In genomic region chr5:36483203-36484101, GRCm38 (mm10) we compare ENCODE assay signal across 7 mouse cellular contexts. TPM values are rescaled to one million over a fixed set of nuclear protein-coding genes. Genes with fewer than 3 reads are reported as not detected.
DNase-seq lines count a peak whose midpoint lies in the region; ATAC-seq lines count a peak whose summit lies in the region.

No protein-coding gene starts in this region.

- no peak overlapping the region for H3K27ac ChIP-seq in embryonic facial prominence, embryonic 12.5 days
- H3K27ac ChIP-seq in heart, embryonic 11.5 days (ENCODE audit: low read depth, low read length), result peak overlapping the region; percentile 46; the same call in 1 of the 2 replicates

- H3K36me3 ChIP-seq in embryonic facial prominence, embryonic 12.5 days, result no peaks in the 10 kb centered on the region
- H3K36me3 ChIP-seq in heart, embryonic 11.5 days (ENCODE audit: control insufficient read depth, insufficient read depth, low read length), result no peaks in the 10 kb centered on the region; the same call in 1 of the 2 replicates

- H3K4me3 ChIP-seq in embryonic facial prominence, embryonic 12.5 days, result peak overlapping the region; percentile 89
- H3K4me3 ChIP-seq in heart, embryonic 11.5 days (ENCODE audit: low read depth, low read length), result peak overlapping the region; percentile 99

- H3K4me1 ChIP-seq in embryonic facial prominence, embryonic 12.5 days, result peaks cover 24% of the 10 kb centered on the region
- H3K4me1 ChIP-seq in heart, embryonic 11.5 days (ENCODE audit: control insufficient read depth, insufficient read depth, low read length), result peaks cover 30% of the 10 kb centered on the region

- ATAC-seq in embryonic facial prominence, embryonic 12.5 days (ENCODE audit: insufficient number of reproducible peaks, insufficient read depth, low FRiP score, low TSS enrichment), result 0 out of 2 replicates have a peak, but pooled peaks have one; percentile 6
- peak; percentile 1; the same call in 1 of the 2 replicates for ATAC-seq in heart, embryonic 11.5 days (replicated peaks; ENCODE audit: insufficient number of reproducible peaks, low FRiP score, low TSS enrichment)

- peak; percentile 68 for DNase-seq in CD4-positive helper T cell, adult 2 months (ENCODE audit: low read depth, low spot score)
- DNase-seq in ZHBTc4 (ENCODE audit: low read depth, low spot score), result peak; percentile 62
- DNase-seq in kidney, postnatal 4 days, result peak; percentile 63 to 77
- peak; percentile 50 for DNase-seq in lung, postnatal 14 days
- peak; percentile 53 for DNase-seq in right cerebral cortex, postnatal 4 days

- 1% methylated on average over 54 of the region's 58 CpGs for WGBS in embryonic facial prominence, embryonic 12.5 days
- WGBS in heart, embryonic 11.5 days (ENCODE audit: insufficient replicate concordance), result 2% methylated on average over 58 of the region's 58 CpGs

- H3K4me2 ChIP-seq in embryonic facial prominence, embryonic 12.5 days (replicated peaks), result peak overlapping the region; percentile 94
- H3K4me2 ChIP-seq in heart, embryonic 11.5 days, result peak overlapping the region; percentile 99

- H3K9ac ChIP-seq in embryonic facial prominence, embryonic 12.5 days, result peak overlapping the region; percentile 84
- H3K9ac ChIP-seq in heart, embryonic 11.5 days (ENCODE audit: low read depth, low read length), result peak overlapping the region; percentile 94

- H3K9me3 ChIP-seq in embryonic facial prominence, embryonic 12.5 days, result no peaks in the 10 kb centered on the region
- H3K9me3 ChIP-seq in heart, embryonic 11.5 days (replicated peaks; ENCODE audit: control insufficient read depth, low read length), result no peaks in the 10 kb centered on the region

- H3K27me3 ChIP-seq in embryonic facial prominence, embryonic 12.5 days, result peaks cover 18% of the 10 kb centered on the region
- H3K27me3 ChIP-seq in heart, embryonic 11.5 days (ENCODE audit: control insufficient read depth, insufficient read depth, low read length), result peaks cover 10% of the 10 kb centered on the region

RNA-seq across cellular contexts. Expression of gene Tada2b, which starts 0.6 kb away (rescaled TPM):
- polyA plus RNA-seq in embryonic facial prominence, embryonic 12.5 days (2016; fragmentation: Nextera tagmentation; extraction: Ambion mirVana), result 2.1 and 2.3 TPM in 2 replicates
- 2.8 and 3.3 TPM in 2 replicates for polyA plus RNA-seq in heart, embryonic 11.5 days (2014; fragmentation: Nextera tagmentation; extraction: Ambion mirVana)

RNA-seq across cellular contexts. Expression of gene Ccdc96, which starts 0.9 kb away (rescaled TPM):
- polyA plus RNA-seq in embryonic facial prominence, embryonic 12.5 days (2016; fragmentation: Nextera tagmentation; extraction: Ambion mirVana), result 0.69 and 0.84 TPM in 2 replicates
- 0.25 and 0.44 TPM in 2 replicates for polyA plus RNA-seq in heart, embryonic 11.5 days (2014; fragmentation: Nextera tagmentation; extraction: Ambion mirVana)

RNA-seq across cellular contexts. Expression of gene Grpel1, which starts 18.7 kb away (rescaled TPM):
- 48.0 and 48.4 TPM in 2 replicates for polyA plus RNA-seq in embryonic facial prominence, embryonic 12.5 days (2016; fragmentation: Nextera tagmentation; extraction: Ambion mirVana)
- polyA plus RNA-seq in heart, embryonic 11.5 days (2014; fragmentation: Nextera tagmentation; extraction: Ambion mirVana), result 63.8 and 68.1 TPM in 2 replicates
